Mouse (Mus musculus): Measurements from ENCODE around the gene Tchhl1.

Gene Tchhl1

DNA sequence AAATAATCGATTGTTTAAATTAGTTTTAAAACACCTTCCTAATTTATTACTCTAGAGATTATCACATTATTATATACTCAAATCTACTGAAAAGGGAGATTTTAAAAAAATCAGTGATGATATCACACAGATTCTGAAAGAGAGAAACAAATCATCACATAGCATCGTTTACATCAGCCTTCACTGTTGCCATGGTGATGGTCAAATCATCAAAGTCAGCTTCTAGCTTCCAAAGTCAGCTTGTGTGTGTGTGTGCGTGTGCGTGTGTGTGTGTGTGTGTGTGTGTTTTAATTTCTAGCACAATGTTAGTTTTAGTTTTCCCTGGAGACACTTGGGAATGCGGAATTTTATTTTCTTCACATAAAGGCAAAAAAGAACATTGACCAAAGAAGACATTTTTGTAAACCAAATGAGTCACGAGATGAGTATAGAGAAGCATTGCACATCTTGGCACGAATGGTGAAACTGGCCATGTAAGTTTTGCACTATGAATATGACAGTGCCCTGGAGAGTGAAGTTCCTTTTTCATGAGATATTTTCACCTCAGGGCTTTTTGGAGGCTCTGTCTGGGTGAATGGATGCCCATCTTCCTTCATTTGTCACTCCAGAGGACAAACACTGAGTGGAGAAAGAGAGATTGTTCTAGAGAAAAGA lies 36.1 kb downstream of the Tchhl1 start:
- no peak for DNase-seq (ENCODE audit: low spot score)

DNA sequence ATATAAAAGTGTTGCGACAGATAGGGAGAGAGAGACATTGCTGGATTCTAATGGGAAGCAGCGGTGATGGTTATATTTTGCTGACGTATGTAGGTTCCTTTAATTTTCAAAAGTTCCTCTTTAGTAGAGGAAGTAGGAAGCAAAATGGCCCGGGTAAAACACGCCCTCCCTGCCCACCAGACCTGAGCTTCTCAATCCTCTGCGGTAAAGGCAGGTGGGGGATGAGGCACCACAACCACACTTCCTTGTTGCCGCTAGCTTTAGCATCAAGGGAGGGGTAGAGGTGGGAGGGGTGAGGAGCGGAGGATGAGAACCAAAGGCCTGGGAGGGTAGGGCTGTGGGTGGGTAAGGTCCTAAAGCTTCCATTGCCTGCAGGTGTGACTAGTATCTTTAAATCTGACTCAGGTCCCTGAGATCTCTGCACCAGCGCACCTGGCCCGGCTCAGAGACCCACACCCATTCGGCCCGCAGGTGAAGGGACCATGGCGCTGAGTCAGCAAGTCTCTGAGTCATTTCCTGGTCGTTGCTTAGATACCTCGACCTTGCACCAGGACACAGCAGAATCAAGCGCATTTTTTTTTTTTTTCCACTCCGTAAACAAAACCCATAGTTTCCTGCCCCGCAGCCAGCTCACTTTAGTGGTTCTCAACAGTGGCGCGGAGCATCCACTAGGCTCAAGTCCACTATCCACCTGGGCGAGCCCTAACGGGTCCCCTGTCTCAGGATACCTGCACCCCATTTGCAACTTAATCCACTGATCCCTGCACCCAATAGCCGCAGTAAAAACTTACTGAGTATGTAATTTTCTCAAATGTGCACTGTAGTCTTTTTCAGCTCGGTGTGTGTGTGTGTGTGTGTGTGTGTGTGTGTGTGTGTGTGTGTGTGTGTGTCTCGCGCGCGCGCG lies 37.7 kb downstream of the Tchhl1 start:
- DNase-seq (ENCODE audit: low spot score), result peak; percentile 60

DNA sequence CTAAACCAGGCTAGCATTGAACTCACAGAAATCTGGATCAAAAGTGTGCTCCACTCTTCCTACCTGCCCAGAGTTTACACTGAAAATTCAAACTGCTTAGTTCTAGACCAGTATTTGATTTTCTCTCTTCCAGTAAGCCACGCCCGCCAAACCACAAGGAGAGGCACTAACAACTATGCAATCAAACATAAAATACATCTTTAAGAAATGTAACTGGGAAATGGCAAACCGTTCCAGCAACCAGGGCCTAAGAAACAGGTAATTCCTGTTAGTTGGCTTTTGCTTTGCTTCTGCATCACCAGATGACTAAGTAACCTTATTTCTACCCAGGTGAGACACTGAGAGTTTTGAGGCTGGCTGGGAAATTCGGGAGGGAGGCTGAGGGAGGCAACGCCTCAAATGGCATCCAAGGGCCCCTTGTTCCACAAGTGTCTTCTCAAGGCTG lies 38.3 kb downstream of the Tchhl1 start:
- no peak for DNase-seq (ENCODE audit: low spot score)

DNA sequence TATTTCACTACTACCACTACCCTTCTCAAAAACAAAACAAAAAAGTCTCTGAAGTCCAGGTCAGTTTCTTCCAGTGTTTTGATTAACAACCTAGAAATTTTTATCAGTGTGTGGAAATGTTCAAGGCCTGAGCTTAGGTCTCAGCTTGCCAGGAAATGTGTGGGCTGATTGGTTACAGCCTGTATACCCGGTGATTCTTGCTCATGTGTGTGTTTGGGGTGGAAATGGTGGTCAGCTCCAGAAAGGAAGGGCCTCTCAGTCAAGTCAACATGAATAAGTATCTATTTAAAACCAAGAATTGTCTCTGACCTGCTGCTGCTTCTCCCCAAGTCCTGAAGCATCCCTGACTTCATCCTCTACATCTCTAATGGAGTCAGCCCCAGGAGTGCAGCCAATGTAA lies 40.7 kb downstream of the Tchhl1 start:
- DNase-seq (ENCODE audit: low spot score), result no peak

DNA sequence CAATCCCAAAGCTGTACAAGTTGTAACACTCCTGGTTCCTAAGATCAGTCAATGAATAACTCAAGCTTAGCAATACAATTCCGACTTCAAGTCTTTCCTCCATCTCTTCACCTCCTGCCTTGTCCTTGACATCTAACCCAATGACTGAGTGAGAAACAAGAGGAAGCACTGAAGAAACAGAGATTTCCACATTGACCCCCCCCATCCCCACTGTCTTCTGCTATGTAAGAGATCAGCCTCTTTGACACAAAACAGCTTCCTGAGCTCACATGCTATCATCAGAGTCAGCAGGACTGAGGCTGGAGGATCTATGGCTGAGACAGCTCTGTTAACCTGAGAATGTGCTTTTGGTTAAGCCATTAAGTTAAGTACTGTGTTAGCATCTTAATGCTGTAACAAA lies 42.5 kb downstream of the Tchhl1 start:
- no peak for DNase-seq (ENCODE audit: low spot score)

DNA sequence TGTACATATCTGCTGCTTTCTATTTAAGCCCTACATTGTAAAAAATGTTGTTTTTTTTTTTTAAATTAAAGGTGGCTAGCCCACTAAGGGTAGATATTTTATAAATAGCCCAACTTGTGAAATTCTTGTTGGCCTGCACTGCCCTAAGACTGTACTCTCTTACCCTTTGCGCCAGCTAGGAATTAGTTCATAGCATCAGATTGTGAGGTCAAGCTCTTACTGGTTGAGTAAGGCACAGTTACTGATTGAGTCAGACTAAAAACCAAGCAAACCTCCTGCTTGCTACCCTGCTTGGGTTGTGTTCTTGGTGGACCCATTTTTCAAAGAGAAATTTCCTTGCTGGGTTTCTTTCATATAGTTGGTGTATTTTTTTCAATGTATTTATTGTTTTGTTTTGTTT lies 43.2 kb downstream of the Tchhl1 start:
- DNase-seq (ENCODE audit: low spot score), result no peak

DNA sequence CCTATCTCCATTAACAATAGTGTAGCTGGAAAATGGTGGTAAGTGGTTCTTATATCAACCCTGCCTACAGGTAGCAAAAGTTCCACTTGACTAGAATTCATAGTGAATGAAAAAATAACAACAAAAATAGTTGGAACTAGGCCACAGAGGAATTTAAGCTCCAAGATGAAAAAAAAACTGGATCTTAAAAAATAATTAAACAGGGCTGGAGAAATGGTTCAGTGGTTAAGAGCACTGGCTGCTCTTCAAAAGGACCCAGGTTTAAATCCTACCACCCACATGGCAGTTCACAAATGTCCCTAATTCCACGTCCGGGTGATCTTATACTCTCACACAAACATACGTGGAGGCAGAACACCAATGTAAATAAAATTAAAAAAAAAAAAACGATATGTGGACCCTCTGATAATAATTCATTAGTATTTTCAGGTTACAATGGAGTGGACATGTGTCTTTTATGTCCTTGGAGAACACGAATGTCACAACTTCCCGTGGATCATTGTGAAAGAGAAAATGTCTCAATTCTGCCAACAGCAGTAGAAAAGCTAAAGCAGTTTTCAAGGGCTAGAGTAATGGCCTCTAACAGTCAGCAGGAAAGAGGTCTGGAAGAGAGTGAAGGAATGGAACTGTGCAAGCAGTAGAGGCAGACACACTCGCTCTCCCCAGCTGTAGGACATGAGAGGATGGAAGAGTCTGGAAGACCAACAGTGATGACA lies 44.0 kb downstream of the Tchhl1 start:
- DNase-seq (ENCODE audit: low spot score), result no peak

DNA sequence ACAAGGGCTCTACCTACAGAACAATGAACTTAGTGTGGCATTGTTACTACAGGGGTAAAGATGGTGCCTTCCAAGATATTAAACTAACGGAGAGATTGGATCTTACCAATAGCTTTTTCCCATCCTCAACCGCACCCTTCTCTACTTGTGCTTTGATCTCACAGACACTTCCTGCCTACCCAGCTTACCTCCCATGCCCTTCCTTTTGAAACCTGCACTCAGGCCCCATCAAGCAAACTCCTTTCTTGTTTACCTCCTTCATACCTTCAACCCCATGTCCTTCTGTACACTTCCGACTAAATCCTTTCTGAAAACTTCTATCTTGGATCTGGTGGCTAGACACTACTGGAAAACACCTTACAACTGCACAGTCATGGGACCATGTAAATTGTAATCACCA lies 46.1 kb downstream of the Tchhl1 start:
- DNase-seq (ENCODE audit: low spot score), result no peak

DNA sequence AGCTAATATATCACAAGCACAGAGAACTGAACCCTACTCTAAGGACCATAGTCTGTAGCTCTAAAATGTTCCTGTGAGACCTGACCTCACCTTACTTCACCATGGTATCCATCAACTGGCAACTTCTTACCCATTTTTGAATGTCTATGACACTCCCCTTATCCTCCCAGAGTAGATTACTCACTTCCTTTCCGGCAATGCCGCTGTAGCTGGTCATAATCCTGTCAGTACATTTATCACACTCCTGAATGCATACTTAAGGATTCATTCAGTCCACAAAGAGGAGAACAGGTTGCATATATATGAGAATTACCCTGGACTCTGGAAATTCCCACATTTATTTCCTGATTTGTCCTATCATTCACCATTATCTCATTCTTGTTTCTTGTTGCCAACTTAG lies 48.8 kb downstream of the Tchhl1 start:
- DNase-seq (ENCODE audit: low spot score), result no peak

DNA sequence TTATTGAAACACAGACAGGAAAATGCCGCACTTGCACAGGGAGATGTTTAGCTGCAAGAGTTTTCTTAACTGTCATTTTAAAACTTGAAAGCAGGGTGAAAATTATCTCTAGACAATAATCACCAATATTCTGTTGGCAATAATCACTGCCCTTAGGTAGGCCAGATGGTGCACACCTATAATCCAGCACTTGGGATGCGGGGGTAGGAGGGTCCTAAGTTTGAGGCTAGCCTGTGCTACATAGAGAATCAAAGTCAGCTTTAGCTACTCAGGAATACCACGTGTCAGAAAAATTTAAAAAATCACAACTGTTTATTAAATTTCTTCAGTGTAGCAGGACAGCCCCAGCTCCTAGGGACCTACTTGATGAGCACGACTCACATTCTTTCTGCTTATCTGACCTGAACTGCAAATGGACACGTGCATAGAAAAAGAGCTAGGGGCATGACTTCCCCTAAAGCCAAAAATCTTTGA lies 51.3 kb downstream of the Tchhl1 start:
- DNase-seq (ENCODE audit: low spot score), result no peak

DNA sequence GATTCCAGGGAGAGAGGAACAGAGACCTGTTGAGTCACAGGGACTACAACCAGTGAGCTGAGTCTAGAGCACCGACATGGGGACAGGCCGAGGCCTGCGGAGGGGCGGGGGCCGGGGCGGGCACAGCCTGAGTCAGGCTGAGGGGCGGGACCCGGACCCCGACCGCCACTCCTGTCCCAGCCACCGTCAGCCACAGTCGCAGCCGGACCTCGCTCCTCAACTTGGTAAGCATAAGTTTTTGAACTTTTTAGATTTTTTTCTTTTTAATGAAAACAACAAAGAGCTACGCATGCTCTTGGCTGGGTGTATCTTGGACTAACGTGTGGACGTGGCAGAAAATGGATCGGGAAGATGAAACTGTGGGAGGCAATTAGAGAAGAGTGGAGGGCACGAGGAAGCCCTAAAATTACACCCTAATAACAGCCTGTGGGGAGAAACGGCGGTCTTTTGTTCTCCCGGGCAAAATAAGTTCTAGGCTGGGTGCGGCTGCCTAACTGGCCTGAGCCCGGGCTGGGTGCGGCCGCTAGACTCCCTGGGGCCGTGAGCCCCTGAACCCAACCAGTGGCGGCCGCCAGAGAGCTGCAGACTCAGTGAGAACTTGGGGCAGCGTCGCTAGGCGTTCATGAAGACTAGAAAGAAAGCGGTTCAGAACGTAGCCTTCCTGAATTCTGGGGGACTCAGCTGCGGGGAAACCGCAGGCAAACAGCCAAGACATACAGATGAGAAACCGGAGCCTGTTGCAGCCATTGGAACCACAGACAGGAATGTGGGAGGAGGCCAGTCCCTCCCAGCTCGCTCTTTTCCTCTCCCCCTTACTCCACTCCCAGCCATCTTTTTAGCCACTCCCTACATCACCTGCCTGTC lies 52.0 kb downstream of the Tchhl1 start, which contains the start of gene S100a11:
S100a11 (plus strand) TSS at position 159 of the 864 bp plus-strand sequence.
- DNase-seq (ENCODE audit: low spot score), result no peak

All from spleen, adult 12 weeks (tissue).